Mouse (Mus musculus) liver, postnatal 0 days (tissue): ENCODE data around the gene Ctf1.

Source experiments
- CTCF ChIP-seq: sonication (generic); IDR thresholded peaks from 2 replicates; pipeline ENCODE4 v1.5.1; 2016; ENCODE audit warnings: antibody characterized with exemption, low read depth
- EP300 ChIP-seq: IDR thresholded peaks from 2 replicates; pipeline ENCODE4 v1.6.1; 2016; ENCODE audit warnings: antibody characterized with exemption, low read depth, mild to moderate bottlenecking

GRCm38 (mm10) chr7:127703561-127704178 lies 8.9 kb upstream of the Ctf1 start:
- TF ChIP-seq EP300 (no peak), CTCF (no peak)
